Mouse (Mus musculus) liver, embryonic 13.5 days (tissue): Measurements from ENCODE around the gene Sucnr1. TPM values are rescaled to one million over a fixed set of nuclear protein-coding genes. Genes with fewer than 3 reads are reported as not detected.
"Not testable (repeated sequence)": the region's sequence is repeated elsewhere in the genome, so short reads cannot be mapped to it uniquely, and the experiment has no call there.

Experiments
- ATAC-seq: fragments of 200-750 bp; cut with Nextera tagmentation; 2 replicates; pipeline ENCODE4 v1.8.0; 2017; ENCODE audit warnings: low read depth, mild to moderate bottlenecking, moderate number of reproducible peaks, moderate library complexity
- DNase-seq: peaks from one replicate; pipeline ENCODE4 v3.0.0; 2022
- H3K27ac ChIP-seq: fragments of 300-500 bp; sonication (generic); 2 replicates; pipeline ENCODE4 v1.5.1; 2015; ENCODE audit warnings: moderate library complexity, mild to moderate bottlenecking, inconsistent platforms
- H3K27me3 ChIP-seq: fragments of 300-500 bp; sonication (generic); 2 replicates; pipeline ENCODE4 v1.6.1; 2015; ENCODE audit warnings: mild to moderate bottlenecking, inconsistent platforms
- H3K36me3 ChIP-seq: fragments of 300-500 bp; sonication (generic); 2 replicates; pipeline ENCODE4 v1.6.1; 2015; ENCODE audit warnings: mild to moderate bottlenecking, inconsistent platforms
- H3K4me1 ChIP-seq: fragments of 300-500 bp; sonication (generic); replicated peaks from 2 replicates; pipeline ENCODE4 v1.6.1; 2015; ENCODE audit warnings: inconsistent platforms
- H3K4me2 ChIP-seq: fragments of 300-500 bp; sonication (generic); 2 replicates; pipeline ENCODE4 v1.6.1; 2015; ENCODE audit warnings: inconsistent platforms, mild to moderate bottlenecking, moderate library complexity
- H3K4me3 ChIP-seq: fragments of 300-500 bp; sonication (generic); replicated peaks from 2 replicates; pipeline ENCODE4 v1.5.1; 2015; ENCODE audit warnings: mild to moderate bottlenecking, inconsistent platforms
- H3K9ac ChIP-seq: fragments of 300-500 bp; sonication (generic); 2 replicates; pipeline ENCODE4 v1.6.1; 2015; ENCODE audit warnings: mild to moderate bottlenecking, inconsistent platforms
- H3K9me3 ChIP-seq: fragments of 300-500 bp; sonication (generic); replicated peaks from 2 replicates; pipeline ENCODE4 v1.6.1; 2016; ENCODE audit warnings: inconsistent platforms
- WGBS: fragments of 180-500 bp; shearing (Covaris S2); methylation state at CpG from one replicate; pipeline ENCODE4 v1.1.7; 2015; ENCODE audit not compliant: insufficient replicate concordance; 5-methylcytosine and 5-hydroxymethylcytosine counted together
- polyA plus RNA-seq: library from polyadenylated mRNA; unstranded; fragments of >200 nt; fragmentation: Nextera tagmentation; extraction: Ambion mirVana; gene quantifications from 2 replicates; pipeline ENCODE4 v1.2.1, GENCODE M21; 2015

The Sucnr1 gene
- polyA plus RNA-seq, 1 experiment from 2014 or later, result 0.06 TPM

GRCm38 (mm10) chr3:60091321-60091720, 9.7 kb downstream of the Sucnr1 start:
- 65% methylated on average over 8 of the region's 8 CpGs for WGBS
- Histone ChIP-seq H3K27me3 (no peaks in the 10 kb centered on the region), H3K9me3 (no peaks in the 10 kb centered on the region), H3K27ac (no peak overlapping the region), H3K4me3 (no peak overlapping the region), H3K36me3 (no peaks in the 10 kb centered on the region), H3K4me2 (no peak overlapping the region), H3K4me1 (peaks cover 16% of the 10 kb centered on the region; the same call in 1 of the 2 replicates), H3K9ac (no peak overlapping the region)
- ATAC-seq (no peak), DNase-seq (no peak)

- H3K4me2 ChIP-seq, result no peak overlapping the region
- H3K27ac ChIP-seq, result 0 out of 2 replicates have a peak overlapping the region, but pooled peaks have one; percentile 45
- no peak overlapping the region for H3K4me3 ChIP-seq
- H3K27me3 ChIP-seq, result no peaks in the 10 kb centered on the region
- no peak overlapping the region for H3K9ac ChIP-seq
- H3K9me3 ChIP-seq, result no peaks in the 10 kb centered on the region
- H3K36me3 ChIP-seq, result no peaks in the 10 kb centered on the region
- H3K4me1 ChIP-seq, result peaks cover 16% of the 10 kb centered on the region; the same call in 1 of the 2 replicates
- ATAC-seq, result peak; percentile 69
- 13% methylated on average over 2 of the region's 2 CpGs for WGBS
- DNase-seq, result no peak
Observed at GRCm38 (mm10) chr3:60094386-60095156, 12.9 kb downstream of the Sucnr1 start.

- DNase-seq (no peak), ATAC-seq (no peak)
- Histone ChIP-seq H3K4me1 (peaks cover 16% of the 10 kb centered on the region; the same call in 1 of the 2 replicates), H3K4me2 (no peak overlapping the region), H3K27ac (no peak overlapping the region), H3K4me3 (no peak overlapping the region), H3K9ac (no peak overlapping the region), H3K9me3 (no peaks in the 10 kb centered on the region), H3K36me3 (no peaks in the 10 kb centered on the region), H3K27me3 (no peaks in the 10 kb centered on the region)
- WGBS, result 59% methylated on average over 3 of the region's 3 CpGs
Observed at GRCm38 (mm10) chr3:60096941-60097340, 15.3 kb downstream of the Sucnr1 start.

- no peak overlapping the region for H3K4me2 ChIP-seq
- DNase-seq (no peak), ATAC-seq (no peak)
- no peaks in the 10 kb centered on the region for H3K36me3 ChIP-seq
- H3K9me3 ChIP-seq, result no peaks in the 10 kb centered on the region
- 71% methylated on average over 2 of the region's 2 CpGs for WGBS
- no peak overlapping the region for H3K9ac ChIP-seq
- H3K4me1 ChIP-seq, result peaks cover 16% of the 10 kb centered on the region; the same call in 1 of the 2 replicates
- H3K4me3 ChIP-seq, result no peak overlapping the region
- H3K27me3 ChIP-seq, result no peaks in the 10 kb centered on the region
- no peak overlapping the region for H3K27ac ChIP-seq
Observed at GRCm38 (mm10) chr3:60097485-60097884, 15.8 kb downstream of the Sucnr1 start.

GRCm38 (mm10) chr3:60098521-60098920, 16.9 kb downstream of the Sucnr1 start:
- Histone ChIP-seq H3K4me2 (no peak overlapping the region), H3K27ac (no peak overlapping the region), H3K9ac (no peak overlapping the region), H3K36me3 (no peaks in the 10 kb centered on the region), H3K9me3 (no peaks in the 10 kb centered on the region), H3K4me1 (peaks cover 16% of the 10 kb centered on the region; the same call in 1 of the 2 replicates), H3K27me3 (no peaks in the 10 kb centered on the region), H3K4me3 (no peak overlapping the region)
- DNase-seq (no peak), ATAC-seq (no peak)
- 58% methylated on average over 1 of the region's 1 CpGs for WGBS

- no peaks in the 10 kb centered on the region for H3K4me1 ChIP-seq
- no peak overlapping the region for H3K9ac ChIP-seq
- H3K27ac ChIP-seq, result no peak overlapping the region
- H3K9me3 ChIP-seq, result no peaks in the 10 kb centered on the region
- whole genome bisulfite sequencing, result 58% methylated on average over 2 of the region's 2 CpGs
- no peak for DNase-seq
- H3K27me3 ChIP-seq, result no peaks in the 10 kb centered on the region
- H3K4me3 ChIP-seq, result no peak overlapping the region
- no peak overlapping the region for H3K4me2 ChIP-seq
- H3K36me3 ChIP-seq, result no peaks in the 10 kb centered on the region
- no peak for ATAC-seq
Observed at GRCm38 (mm10) chr3:60104462-60105109, 22.9 kb downstream of the Sucnr1 start.

- 61% methylated on average over 1 of the region's 1 CpGs for WGBS
Observed at GRCm38 (mm10) chr3:60106446-60106845, 24.8 kb downstream of the Sucnr1 start.

GRCm38 (mm10) chr3:60107736-60108135, 26.1 kb downstream of the Sucnr1 start:
- no peak overlapping the region for H3K4me2 ChIP-seq
- no peaks in the 10 kb centered on the region for H3K9me3 ChIP-seq
- DNase-seq, result no peak
- ATAC-seq, result no peak
- H3K27me3 ChIP-seq, result no peaks in the 10 kb centered on the region
- H3K27ac ChIP-seq, result no peak overlapping the region
- no peak overlapping the region for H3K9ac ChIP-seq
- no peaks in the 10 kb centered on the region for H3K4me1 ChIP-seq
- 36% methylated on average over 3 of the region's 3 CpGs for WGBS
- no peaks in the 10 kb centered on the region for H3K36me3 ChIP-seq
- H3K4me3 ChIP-seq, result no peak overlapping the region

More at GRCm38 (mm10) chr3:60106446-60106845, 24.8 kb downstream of the Sucnr1 start:
- not testable (repeated sequence) for H3K27me3 ChIP-seq, H3K4me1 ChIP-seq, H3K36me3 ChIP-seq, H3K4me3 ChIP-seq, H3K9me3 ChIP-seq, H3K27ac ChIP-seq, H3K4me2 ChIP-seq, ATAC-seq, DNase-seq, H3K9ac ChIP-seq

- H3K4me3 ChIP-seq, result no peak overlapping the region
- no peak for DNase-seq
- H3K9ac ChIP-seq, result no peak overlapping the region
- no peak overlapping the region for H3K4me2 ChIP-seq
- H3K9me3 ChIP-seq, result no peaks in the 10 kb centered on the region
- no peaks in the 10 kb centered on the region for H3K4me1 ChIP-seq
- H3K27me3 ChIP-seq, result no peaks in the 10 kb centered on the region
- no peak overlapping the region for H3K27ac ChIP-seq
- no peaks in the 10 kb centered on the region for H3K36me3 ChIP-seq
- no peak for ATAC-seq
Observed at GRCm38 (mm10) chr3:60108815-60109214, 27.1 kb downstream of the Sucnr1 start.

- Histone ChIP-seq H3K27me3 (no peaks in the 10 kb centered on the region), H3K9me3 (no peaks in the 10 kb centered on the region), H3K9ac (no peak overlapping the region), H3K36me3 (no peaks in the 10 kb centered on the region), H3K4me2 (no peak overlapping the region), H3K27ac (no peak overlapping the region), H3K4me3 (no peak overlapping the region), H3K4me1 (no peaks in the 10 kb centered on the region)
- 69% methylated on average over 4 of the region's 4 CpGs for WGBS
- DNase-seq (no peak), ATAC-seq (no peak)
Observed at GRCm38 (mm10) chr3:60111135-60111710, 29.6 kb downstream of the Sucnr1 start.

GRCm38 (mm10) chr3:60111889-60112646, 30.4 kb downstream of the Sucnr1 start:
- no peak for ATAC-seq
- no peaks in the 10 kb centered on the region for H3K9me3 ChIP-seq
- 67% methylated on average over 6 of the region's 6 CpGs for WGBS
- no peaks in the 10 kb centered on the region for H3K27me3 ChIP-seq
- DNase-seq, result no peak
- no peak overlapping the region for H3K9ac ChIP-seq
- no peaks in the 10 kb centered on the region for H3K36me3 ChIP-seq
- no peak overlapping the region for H3K4me2 ChIP-seq
- H3K4me1 ChIP-seq, result no peaks in the 10 kb centered on the region
- H3K4me3 ChIP-seq, result no peak overlapping the region
- H3K27ac ChIP-seq, result no peak overlapping the region
